Mouse (Mus musculus) C2C12 (cell line): Measurements from ENCODE around the gene Zfand3. TPM values are rescaled to one million over a fixed set of nuclear protein-coding genes. Genes with fewer than 3 reads are reported as not detected.

Source experiments
- H3K27me3 ChIP-seq: one replicate; pipeline ENCODE4 v1.6.1; 2011; ENCODE audit not compliant: control insufficient read depth, insufficient read depth, insufficient read length
- H3K36me3 ChIP-seq: one replicate; pipeline ENCODE4 v1.6.1; 2011; ENCODE audit not compliant: control insufficient read depth, insufficient read depth
- H3K4me3 ChIP-seq: one replicate; pipeline ENCODE4 v1.5.1; 2011; ENCODE audit warnings: mild to moderate bottlenecking, control low read depth; ENCODE audit not compliant: poor library complexity, insufficient read depth, severe bottlenecking
- H3K79me2 ChIP-seq: one replicate; pipeline ENCODE4 v1.6.1; 2011; ENCODE audit not compliant: control insufficient read depth, insufficient read depth
- H3K79me3 ChIP-seq: one replicate; pipeline ENCODE4 v1.6.1; 2011; ENCODE audit warnings: low read depth, control low read depth
- H3ac ChIP-seq: one replicate; pipeline ENCODE3; 2011; ENCODE audit warnings: low read depth; ENCODE audit not compliant: control insufficient read depth, insufficient read length
- CEBPB ChIP-seq: IDR thresholded peaks from one replicate; pipeline ENCODE4 v1.6.1; 2011; ENCODE audit warnings: low read depth, mild to moderate bottlenecking, control low read depth, moderate library complexity
- CTCF ChIP-seq: IDR thresholded peaks from one replicate; pipeline ENCODE4 v1.5.1; 2011; ENCODE audit not compliant: control insufficient read depth, insufficient read depth, insufficient read length
- FOSL1 ChIP-seq: IDR thresholded peaks from one replicate; pipeline ENCODE4 v1.8.0; 2011; ENCODE audit warnings: mild to moderate bottlenecking, low read length; ENCODE audit not compliant: poor library complexity, insufficient read depth, severe bottlenecking
- MAX ChIP-seq: IDR thresholded peaks from one replicate; pipeline ENCODE4 v1.6.1; 2011; ENCODE audit warnings: mild to moderate bottlenecking, control low read depth
- MYOD1 ChIP-seq: IDR thresholded peaks from one replicate; pipeline ENCODE4 v1.6.1; 2011; ENCODE audit warnings: low read depth; ENCODE audit not compliant: control insufficient read depth, insufficient read length
- MYOG ChIP-seq: IDR thresholded peaks from one replicate; pipeline ENCODE4 v1.6.1; 2011; ENCODE audit not compliant: control insufficient read depth, insufficient read length; ENCODE audit errors: extremely low read depth
- USF1 ChIP-seq: IDR thresholded peaks from one replicate; pipeline ENCODE4 v1.6.1; 2011; ENCODE audit warnings: low read depth, mild to moderate bottlenecking, control low read depth, moderate library complexity
- polyA plus RNA-seq: library from polyadenylated mRNA; unstranded; fragments of >200 nt; fragmentation: generic; extraction: Trizol; gene quantifications from one replicate; pipeline ENCODE4 v1.2.1, GENCODE M21; 2012; ENCODE audit warnings: missing spikeins

The Zfand3 gene
- polyA plus RNA-seq, 1 experiment, result 78.6 TPM

- Histone ChIP-seq H3K79me2 (no peaks in the 10 kb centered on the region), H3K27me3 (peaks cover 4% of the 10 kb centered on the region), H3K4me3 (no peak overlapping the region), H3K36me3 (no peaks in the 10 kb centered on the region), H3K79me3 (no peaks in the 10 kb centered on the region), H3ac (no peak overlapping the region)
- TF ChIP-seq FOSL1 (no peak), CEBPB (no peak), MYOD1 (no peak), MAX (no peak), MYOG (no peak), CTCF (no peak), USF1 (no peak)
Observed at GRCm38 (mm10) chr17:29983190-29983589, 21.3 kb upstream of the Zfand3 start.

- H3K27me3 ChIP-seq, result peaks cover 4% of the 10 kb centered on the region
- no peaks in the 10 kb centered on the region for H3K36me3 ChIP-seq
- no peak overlapping the region for H3ac ChIP-seq
- H3K4me3 ChIP-seq, result no peak overlapping the region
- no peak for TF ChIP-seq USF1
- TF ChIP-seq MYOG, result no peak
- TF ChIP-seq MYOD1, result no peak
- TF ChIP-seq CTCF, result no peak
- no peak for TF ChIP-seq MAX
- no peak for TF ChIP-seq FOSL1
- TF ChIP-seq CEBPB, result no peak
- no peaks in the 10 kb centered on the region for H3K79me3 ChIP-seq
- H3K79me2 ChIP-seq, result no peaks in the 10 kb centered on the region
Observed at GRCm38 (mm10) chr17:29984931-29985330, 19.6 kb upstream of the Zfand3 start.

- peaks cover 4% of the 10 kb centered on the region for H3K27me3 ChIP-seq
- H3K4me3 ChIP-seq, result no peak overlapping the region
- no peaks in the 10 kb centered on the region for H3K36me3 ChIP-seq
- H3ac ChIP-seq, result no peak overlapping the region
- no peaks in the 10 kb centered on the region for H3K79me3 ChIP-seq
- no peaks in the 10 kb centered on the region for H3K79me2 ChIP-seq
- no peak for TF ChIP-seq USF1
- TF ChIP-seq CTCF, result no peak
- TF ChIP-seq CEBPB, result no peak
- TF ChIP-seq MYOD1, result no peak
- no peak for TF ChIP-seq MYOG
- no peak for TF ChIP-seq MAX
Observed at GRCm38 (mm10) chr17:29985534-29985933, 19.0 kb upstream of the Zfand3 start.

GRCm38 (mm10) chr17:29988141-29988540 is 16.4 kb upstream of the Zfand3 start:
- Histone ChIP-seq H3K27me3 (peaks cover 2% of the 10 kb centered on the region), H3K36me3 (no peaks in the 10 kb centered on the region), H3K4me3 (no peak overlapping the region), H3ac (no peak overlapping the region), H3K79me3 (no peaks in the 10 kb centered on the region), H3K79me2 (no peaks in the 10 kb centered on the region)
- no peak for TF ChIP-seq MAX
- no peak for TF ChIP-seq USF1
- no peak for TF ChIP-seq CTCF
- TF ChIP-seq MYOD1, result no peak
- no peak for TF ChIP-seq FOSL1

GRCm38 (mm10) chr17:29989653-29990052 is 14.9 kb upstream of the Zfand3 start:
- Histone ChIP-seq H3K27me3 (no peaks in the 10 kb centered on the region), H3ac (no peak overlapping the region), H3K4me3 (no peak overlapping the region), H3K79me2 (no peaks in the 10 kb centered on the region), H3K36me3 (no peaks in the 10 kb centered on the region), H3K79me3 (no peaks in the 10 kb centered on the region)
- TF ChIP-seq CTCF (no peak), FOSL1 (no peak), CEBPB (no peak), MAX (no peak), USF1 (no peak), MYOD1 (no peak), MYOG (no peak)

GRCm38 (mm10) chr17:29990136-29990535 is 14.4 kb upstream of the Zfand3 start:
- Histone ChIP-seq H3K79me2 (no peaks in the 10 kb centered on the region), H3ac (no peak overlapping the region), H3K4me3 (no peak overlapping the region), H3K27me3 (no peaks in the 10 kb centered on the region), H3K79me3 (no peaks in the 10 kb centered on the region), H3K36me3 (no peaks in the 10 kb centered on the region)
- no peak for TF ChIP-seq MYOG
- no peak for TF ChIP-seq CTCF
